Mouse (Mus musculus): ENCODE data around the gene Kif1b.
A peak's percentile ranks its signal among the peaks of the same experiment; 100 is the strongest.
"Not testable (repeated sequence)": the region's sequence is repeated elsewhere in the genome, so short reads cannot be mapped to it uniquely, and the experiment has no call there.

Kif1b gene

DNA sequence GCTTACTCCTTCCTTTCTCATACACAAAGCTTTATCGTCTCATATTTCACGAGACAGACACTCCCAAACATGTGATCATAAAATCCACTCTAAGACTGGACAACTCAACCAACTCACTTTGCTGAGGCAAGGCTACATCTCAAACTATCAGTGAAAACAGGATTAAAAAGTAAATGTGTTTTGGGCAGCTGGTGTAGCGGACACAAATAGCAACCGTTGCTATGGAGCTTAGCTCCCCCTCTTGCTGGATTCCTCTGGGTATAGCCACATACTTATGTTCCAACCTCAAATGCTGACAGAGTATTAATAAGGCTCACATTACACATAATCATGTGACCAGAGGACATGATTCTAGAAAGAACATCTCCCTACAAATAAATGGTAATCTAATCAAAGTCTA lies 29.9 kb downstream of the Kif1b start:
- peak in 1 of 2 experiments; percentile 55 for DNase-seq (ENCODE audit: inconsistent age in 2 of 2, low spot score in 1 of 2)

DNA sequence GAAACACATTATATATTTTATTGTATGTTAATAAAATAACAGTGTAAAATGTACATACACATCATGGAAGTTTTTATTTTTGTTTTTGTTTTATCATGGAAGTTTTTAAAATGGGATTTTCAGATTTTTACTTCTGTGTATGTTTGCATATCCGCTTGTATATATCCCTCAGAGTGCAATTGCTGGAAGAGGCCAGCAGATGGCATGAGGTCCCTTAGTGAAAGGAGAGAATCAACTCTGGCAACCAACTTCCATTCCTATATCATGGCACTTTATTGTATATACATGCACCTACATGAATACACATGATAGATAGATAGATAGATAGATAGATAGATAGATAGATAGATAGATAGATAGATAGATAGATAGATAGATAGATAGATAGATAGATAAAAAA lies 34.4 kb downstream of the Kif1b start:
- no peak for DNase-seq (ENCODE audit: inconsistent age in 2 of 2, low spot score in 1 of 2)

DNA sequence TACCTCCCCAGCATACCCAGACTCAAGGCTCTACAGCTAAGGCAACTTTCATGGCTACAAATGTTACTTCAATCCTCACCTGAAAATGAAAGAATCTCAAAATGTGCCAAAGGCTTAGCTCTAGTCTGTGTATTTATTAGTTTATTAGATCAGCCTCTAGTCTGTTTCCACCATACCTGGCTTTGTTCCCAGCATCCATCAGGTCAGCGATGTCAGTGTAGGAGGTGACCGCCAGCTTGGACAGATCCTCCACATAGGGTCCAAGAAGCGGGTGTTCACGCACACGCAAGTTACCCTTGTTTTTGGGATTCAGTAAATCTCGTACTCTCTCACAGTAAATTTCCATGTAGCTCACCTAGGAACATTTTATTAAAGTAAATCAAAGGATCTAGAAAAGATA lies 37.0 kb downstream of the Kif1b start:
- no peak for DNase-seq (ENCODE audit: inconsistent age in 2 of 2, low spot score in 1 of 2)

DNA sequence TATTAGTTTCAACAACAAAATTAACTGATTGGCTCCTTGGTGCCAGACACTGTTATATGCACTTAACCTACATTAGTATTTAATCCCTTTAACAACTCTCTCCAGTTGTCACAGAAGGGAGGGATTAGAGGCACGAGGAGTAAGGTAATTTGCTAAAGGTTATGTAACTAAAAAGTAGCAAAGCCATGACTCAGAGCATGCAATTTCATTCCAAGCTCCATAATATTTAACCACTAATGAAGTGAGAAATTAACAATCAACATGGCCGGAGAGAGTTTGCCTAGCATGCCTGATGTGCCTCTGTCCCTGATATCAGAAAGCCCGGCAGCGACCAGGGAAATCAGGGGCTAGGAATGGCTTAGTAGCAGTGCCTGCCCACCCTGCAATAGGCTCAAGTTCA lies 38.5 kb downstream of the Kif1b start:
- no peak for DNase-seq (ENCODE audit: inconsistent age in 2 of 2, low spot score in 1 of 2)

DNA sequence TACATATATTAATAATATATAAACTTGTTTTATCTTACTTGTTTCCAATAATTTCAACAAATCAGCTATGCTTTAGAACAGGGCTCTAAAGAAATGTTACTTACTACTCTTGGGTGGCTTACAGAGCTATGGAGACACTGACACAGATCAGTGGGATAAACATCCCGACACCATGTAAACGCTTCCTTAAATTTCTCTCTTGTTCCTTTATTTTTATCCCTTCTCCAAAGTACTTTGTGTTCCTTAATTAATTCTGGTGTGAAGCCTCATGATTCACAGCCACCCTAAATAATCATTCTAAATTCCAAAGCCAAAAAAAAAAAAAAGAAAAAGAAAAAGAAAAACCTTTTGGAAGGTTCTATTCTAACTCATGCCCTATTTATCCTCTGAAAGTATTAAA lies 42.6 kb downstream of the Kif1b start:
- DNase-seq (ENCODE audit: inconsistent age in 2 of 2, low spot score in 1 of 2), result no peak

DNA sequence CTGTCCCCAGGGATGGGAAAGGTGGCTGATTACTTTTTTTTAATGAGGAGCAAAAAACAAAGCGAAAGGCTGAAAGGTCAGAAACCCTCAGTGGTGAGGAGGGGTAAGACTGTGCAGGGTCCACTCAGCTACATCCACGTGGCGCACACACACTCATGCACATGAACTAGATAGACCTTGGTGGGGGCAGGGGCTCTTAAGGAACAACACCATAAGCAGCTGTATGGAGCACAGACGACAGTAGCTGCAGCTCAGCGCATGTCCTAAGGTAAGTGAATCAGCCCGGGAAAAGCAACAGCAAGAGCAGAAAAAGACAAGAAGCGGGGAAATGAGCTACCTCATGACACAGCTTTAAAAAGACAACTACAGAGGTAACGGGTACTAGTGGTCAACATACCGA lies 44.3 kb downstream of the Kif1b start:
- no peak for DNase-seq (ENCODE audit: inconsistent age in 2 of 2, low spot score in 1 of 2)

DNA sequence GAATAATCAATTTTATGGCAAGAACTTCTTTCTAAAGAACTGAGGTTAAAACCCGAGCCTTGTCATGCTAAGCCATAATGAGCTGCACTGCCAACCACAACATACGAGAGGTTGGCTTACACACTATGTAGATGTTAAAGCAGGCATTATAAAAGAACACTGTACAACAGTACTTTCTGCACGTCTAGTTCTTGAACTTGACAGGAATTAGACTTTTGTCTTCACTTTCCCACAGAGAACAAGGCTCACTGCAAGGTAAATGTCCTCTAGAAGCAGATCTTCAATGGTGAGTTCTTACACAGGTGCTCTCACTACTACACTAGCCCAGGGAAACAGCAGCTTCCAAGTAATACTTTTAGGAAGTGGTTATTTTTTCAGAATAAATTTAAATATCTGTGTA lies 46.0 kb downstream of the Kif1b start:
- no peak for DNase-seq (ENCODE audit: inconsistent age in 2 of 2, low spot score in 1 of 2)

DNA sequence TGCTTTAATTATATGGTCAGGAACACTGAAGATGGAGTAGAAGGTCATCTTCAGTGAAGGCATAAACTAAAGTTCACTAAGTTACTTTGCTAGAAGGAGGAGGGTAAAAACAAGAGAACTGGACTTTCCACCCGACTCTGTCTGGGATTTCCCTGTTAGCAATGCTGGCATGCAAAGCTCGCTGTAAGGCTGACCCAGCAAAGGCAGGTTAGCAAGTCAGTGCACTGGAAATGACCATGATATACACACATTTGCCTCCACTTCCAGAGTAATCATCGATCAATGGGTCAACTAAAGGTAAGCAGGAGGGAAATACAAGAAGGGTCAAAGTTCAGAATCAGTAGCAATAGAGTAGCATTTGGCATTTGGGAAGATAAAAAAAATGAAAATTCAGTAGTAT lies 46.6 kb downstream of the Kif1b start:
- DNase-seq (ENCODE audit: inconsistent age in 2 of 2, low spot score in 1 of 2), result no peak

DNA sequence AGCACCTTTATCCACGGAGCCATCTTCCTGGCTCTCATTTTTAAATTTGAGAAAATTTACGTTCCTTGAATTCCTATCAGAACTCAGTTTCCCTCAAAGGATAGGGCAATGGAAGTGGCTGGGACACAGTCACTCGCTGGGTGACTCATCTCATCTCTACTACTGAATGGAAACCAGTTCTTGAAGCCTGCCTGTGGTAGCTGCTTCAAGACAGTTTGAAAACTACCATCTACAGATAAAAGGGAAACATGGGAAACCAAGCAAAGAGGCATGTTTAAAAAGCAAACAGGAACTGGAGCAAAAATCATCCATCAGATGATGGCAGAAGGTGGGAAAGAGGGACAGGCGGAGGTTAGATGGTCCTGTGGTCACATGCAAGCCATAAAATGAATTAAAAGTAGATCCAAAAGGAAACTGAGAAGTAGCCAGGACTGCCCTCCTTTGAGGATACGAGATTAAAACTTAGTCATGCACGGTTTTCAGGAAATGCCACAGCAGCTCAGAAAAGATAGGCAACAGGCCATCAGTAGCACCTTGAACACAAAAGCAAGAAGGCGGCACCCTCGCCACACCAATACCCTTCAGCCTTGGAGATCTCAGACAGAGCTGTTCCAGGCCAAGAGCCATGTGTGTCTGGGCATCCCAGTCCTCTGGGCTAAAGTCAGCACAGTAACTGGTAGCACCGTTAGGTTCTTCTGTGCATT lies 48.0 kb downstream of the Kif1b start:
- DNase-seq (ENCODE audit: inconsistent age in 2 of 2, low spot score in 1 of 2), result peak in 1 of 2 experiments; percentile 55

DNA sequence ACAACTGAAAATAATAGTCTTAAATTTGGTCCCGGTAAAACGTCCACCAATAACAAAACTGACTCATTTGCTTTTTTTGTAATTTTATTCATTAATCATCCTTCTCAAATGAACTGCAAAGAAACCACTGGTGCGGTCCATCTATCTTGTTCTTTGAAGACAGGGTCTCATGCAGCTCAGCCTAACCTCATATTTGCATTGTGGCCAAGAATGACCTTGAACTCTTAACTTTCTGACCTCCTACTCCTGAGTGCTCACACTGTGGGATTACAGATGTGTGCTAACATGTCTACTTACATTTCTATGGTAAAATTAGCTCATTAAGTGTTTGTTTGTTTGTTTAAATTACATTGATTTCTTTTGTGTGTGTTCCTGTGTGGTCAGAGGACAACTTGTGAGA lies 48.6 kb downstream of the Kif1b start:
- DNase-seq (ENCODE audit: inconsistent age in 2 of 2, low spot score in 1 of 2), result no peak

DNA sequence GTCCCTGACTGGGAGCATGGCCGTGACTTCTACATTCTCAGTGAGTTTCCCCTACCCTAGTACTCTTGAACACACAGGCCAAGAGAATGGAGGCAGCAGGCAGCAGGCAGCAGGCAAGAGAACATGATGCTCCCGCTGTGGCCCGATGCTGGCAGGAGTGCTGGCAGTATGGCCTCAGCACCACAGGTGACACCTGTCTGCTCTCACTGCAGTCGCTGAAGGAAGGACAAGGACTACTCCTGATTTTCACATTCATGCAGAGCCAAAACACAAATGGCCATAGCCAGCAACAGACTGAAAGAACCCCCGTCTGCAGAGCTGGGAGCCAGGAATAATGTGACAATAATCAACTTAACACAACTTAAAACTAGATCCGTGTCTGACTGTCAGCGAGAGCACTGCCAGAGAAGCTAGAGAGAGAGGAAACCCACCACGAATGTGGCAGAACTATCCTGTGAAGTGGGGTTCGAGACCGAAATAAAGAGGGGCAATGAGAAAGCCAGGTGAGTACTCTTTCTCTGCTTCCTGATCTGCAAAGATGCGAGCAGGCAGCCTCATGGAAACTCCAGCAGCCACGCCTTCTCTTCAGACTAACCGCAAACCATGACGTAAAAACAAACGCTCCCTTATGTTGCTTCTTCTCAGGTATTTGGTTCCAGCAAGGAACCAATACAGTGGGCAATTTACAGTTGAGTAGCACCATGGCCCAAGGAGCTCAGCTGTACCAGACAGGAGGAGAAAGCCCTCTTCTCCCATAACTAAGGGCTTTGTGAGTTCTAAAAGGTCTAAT lies 50.8 kb downstream of the Kif1b start:
- DNase-seq (ENCODE audit: inconsistent age in 2 of 2, low spot score in 1 of 2), result no peak

DNA sequence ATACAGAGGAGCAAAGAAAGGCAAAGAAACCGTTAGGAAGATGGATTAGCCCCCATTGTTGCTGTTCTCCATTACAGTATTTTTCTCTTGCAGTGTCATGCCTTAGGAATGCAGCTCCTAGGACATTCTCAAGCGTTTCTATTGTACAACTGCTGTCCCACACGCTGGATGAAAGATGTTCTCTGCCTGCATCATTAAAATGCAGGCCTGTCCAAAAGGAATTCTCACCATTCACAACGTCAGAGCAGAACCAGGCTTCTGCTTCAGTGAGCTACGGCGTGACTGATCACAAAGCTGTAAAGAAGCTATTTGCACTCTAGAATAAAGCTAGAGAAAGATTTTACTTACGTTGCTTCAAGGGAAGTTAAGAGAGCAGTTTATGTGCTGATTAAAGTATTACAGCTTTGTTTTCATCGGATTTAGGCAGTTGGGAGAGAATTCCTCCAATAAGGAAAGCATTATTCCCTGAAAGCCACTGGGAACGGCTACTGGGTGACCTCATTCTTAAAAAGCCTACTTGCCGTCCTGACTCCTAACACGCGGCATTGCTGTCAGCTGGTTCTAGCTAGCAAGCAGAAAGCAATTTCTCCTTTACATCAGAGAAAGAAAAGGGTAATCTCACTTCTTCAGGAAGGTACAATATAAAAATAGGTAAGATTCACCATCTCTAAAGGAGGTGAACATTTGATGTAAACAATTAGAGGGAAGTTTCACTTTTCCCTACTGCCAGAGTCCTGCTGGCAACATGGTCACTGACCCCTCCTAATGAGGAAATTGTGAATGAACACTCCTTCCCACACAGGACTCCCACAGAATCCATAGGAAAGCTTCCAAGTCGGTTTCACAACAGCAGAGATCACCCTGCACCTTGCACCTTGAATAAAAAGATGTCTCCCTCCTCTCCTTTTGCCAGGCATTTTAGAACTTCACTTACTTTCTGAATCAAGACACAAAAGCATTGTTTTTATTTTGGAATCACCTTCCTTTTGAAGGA lies 51.9 kb downstream of the Kif1b start:
- DNase-seq (ENCODE audit: inconsistent age in 2 of 2, low spot score in 1 of 2), result peak in 1 of 2 experiments; percentile 40

DNA sequence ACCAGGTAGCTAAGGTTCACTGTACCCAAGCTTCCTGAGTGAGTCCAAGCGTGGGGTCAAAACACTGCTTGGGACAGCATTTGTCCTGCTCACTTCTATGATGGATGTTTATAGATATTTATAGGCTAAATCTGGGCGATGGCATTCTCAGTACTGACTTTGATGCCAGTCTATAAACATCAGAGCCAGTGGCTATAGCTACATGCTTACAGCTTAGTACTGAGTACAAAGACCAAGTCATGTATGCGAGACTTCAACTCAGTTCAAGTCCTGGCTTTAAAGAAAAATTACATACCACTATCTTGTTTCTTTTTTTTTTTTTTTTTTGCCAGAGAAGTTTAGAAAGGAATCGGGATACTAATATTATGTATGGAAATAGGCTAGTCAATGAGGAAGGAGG lies 52.7 kb downstream of the Kif1b start:
- no peak for DNase-seq (ENCODE audit: inconsistent age in 2 of 2, low spot score in 1 of 2)

DNA sequence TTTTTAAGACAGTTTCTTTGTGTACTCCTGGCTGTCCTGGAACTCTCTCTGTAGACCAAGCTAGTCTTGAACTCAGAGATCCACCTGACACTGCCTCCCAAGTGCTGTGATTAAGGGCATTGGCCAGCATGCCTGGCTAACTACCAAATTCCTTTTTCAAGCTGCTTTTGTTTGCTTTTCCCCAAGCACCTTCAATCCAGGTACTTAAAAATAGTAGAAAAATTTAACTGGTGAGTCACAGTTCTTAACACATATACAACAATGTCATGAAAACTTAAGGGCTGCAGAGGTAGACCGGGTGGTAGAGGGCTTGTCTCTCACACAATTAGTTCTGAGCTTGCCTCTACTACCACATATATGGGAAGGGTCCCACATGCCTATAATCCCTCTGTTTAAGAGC lies 58.2 kb downstream of the Kif1b start:
- no peak for DNase-seq (ENCODE audit: inconsistent age in 2 of 2, low spot score in 1 of 2)

DNA sequence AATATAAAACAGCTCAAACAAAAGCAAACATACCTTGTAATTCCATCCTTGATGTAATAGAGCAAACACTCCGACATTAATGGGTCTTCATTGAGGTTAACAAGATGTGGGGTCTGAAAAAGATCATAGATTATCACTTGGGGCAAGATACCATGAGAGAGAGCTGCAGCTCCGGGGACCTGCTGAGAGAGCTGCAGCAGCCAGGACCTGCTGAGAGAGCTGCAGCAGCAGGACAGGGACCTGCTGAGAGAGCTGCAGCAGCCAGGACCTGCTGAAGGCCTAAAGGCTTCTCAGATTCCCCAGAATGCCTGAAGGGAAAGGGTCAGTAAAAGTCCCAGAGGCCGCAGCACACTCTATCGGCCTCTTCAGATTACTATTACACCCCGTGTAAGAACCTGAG lies 59.7 kb downstream of the Kif1b start:
- DNase-seq (ENCODE audit: inconsistent age in 2 of 2, low spot score in 1 of 2), result no peak

DNA sequence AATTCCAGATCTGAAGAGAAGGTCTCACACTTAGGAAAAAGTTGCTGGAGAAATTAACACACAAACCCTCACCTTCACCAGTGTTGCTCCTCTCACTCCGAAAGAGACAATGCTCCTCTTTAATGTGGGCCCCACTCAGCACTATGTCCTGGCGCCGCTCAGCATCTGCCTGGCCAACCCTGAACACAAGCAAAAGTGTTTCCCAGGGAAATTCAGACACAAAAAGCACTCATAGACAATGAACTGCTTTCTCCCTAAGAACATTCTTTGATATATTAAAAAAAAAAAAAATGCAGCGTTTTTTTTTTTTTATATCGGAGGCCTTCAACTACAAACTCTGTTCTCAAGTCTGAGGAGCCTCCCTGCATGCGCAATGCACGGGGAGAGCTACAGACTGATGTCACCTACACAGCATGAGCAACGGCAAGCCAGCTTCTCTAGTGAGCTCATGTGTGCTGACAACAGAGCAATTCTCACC lies 60.3 kb downstream of the Kif1b start:
- no peak for DNase-seq (ENCODE audit: inconsistent age in 2 of 2, low spot score in 1 of 2)

DNA sequence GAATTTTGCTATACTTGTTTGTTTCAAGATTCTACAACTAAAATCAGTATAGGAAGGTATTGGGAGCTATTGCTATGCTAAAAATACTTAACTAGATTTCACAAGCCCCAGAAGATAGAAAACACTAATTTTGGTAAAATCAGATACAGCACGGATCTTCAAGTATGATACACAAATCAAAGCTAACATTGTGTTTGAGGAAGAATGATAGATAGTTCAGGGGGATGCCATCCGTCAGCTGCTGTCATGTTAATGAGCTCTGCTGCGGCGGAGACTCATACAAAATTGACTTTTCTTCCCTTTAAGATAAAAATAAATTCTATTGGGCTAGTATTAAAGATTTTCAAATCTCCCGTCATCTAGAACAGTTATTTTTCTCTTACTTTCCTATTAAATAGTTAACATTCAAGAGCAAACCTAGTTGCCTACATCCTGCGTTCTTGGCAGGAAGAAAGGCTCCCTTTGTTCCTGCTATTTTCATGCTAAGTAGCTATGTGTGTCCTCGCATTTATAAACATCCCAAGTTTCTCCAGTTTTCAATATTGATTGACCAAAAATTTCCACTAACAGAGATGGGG lies 60.8 kb downstream of the Kif1b start:
- no peak for DNase-seq (ENCODE audit: inconsistent age in 2 of 2, low spot score in 1 of 2)

DNA sequence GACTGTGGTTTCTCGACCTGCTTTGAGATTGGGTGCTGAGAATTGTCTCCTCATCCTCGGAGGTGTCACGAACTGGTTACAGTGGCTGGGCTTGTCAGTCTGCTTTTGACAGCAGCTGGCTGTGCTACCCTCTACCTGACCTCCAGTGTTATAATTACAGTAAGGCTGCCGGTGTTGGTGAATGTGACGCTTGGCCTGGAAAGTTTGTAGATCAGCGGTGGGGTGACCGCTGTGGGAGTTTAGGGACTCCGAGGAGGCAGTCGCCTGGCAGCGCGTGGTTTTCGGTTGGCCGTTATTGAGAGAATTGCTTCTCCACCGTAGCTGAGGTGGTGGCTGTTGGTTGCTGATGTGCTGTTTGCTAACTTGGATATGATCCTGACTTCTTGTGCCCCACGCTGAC lies 70.5 kb downstream of the Kif1b start:
- DNase-seq (ENCODE audit: inconsistent age in 2 of 2, low spot score in 1 of 2), result no peak

DNA sequence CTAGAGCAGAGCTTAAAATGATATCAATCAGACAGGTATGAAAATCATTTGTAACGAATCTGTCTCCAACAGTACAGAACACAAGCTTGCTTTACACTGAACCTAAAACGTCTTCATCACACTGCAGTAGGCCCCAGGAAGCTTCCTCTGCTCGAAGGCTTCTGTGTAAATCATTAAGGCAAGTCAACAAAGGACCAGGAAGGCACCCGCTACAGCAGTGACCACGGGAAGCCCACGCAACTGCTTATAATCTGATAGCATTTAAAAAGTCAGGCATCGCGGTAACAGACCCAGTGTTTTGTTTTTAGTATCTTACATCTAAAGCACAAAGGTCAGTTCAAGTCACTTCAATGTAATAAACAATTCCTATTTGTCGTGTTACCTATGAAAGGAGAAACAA lies 73.6 kb downstream of the Kif1b start:
- DNase-seq (ENCODE audit: inconsistent age in 2 of 2, low spot score in 1 of 2), result no peak

DNA sequence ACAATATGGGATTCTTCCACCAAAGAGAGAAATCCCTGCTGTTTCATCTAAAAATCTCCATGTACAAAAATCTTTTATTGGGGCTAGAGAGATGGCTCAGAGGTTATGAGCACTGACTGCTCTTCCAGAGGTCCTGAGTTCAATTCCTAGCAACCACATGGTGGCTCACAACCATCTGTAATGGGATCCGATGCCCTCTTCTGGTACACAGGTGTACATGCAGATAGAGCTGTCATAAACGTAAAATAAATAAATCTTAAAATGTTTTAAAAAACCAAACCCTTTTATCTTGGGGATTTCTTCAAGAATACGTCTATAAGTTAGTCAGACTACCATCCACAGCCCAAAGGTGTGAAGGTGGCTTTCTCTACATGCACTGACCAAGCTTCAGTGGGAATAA lies 78.8 kb downstream of the Kif1b start:
- DNase-seq (ENCODE audit: inconsistent age in 2 of 2, low spot score in 1 of 2), result not testable (repeated sequence)

DNA sequence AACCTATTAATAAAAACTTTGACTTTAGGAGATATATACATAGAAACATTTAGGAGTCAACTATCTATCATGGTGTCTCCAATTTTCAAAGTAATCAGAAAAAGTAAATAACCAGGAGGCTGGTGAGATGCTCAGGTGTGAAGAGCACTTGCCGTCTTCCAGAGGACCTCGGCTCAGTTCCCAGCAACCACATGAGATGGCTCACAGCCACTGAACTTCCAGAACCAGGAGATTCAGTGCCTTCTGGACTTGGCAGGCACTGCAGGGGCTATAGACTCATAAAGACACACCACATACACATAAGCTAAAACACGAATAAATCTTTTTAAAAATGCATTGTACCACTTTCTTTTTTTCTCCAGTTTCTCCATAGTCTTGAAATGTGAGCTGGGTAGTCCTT lies 79.2 kb downstream of the Kif1b start:
- no peak for DNase-seq (ENCODE audit: inconsistent age in 2 of 2, low spot score in 1 of 2)

All from adrenal gland, adult (tissue).